Mouse (Mus musculus): ENCODE data around the gene Siglec1. TPM values are rescaled to one million over a fixed set of nuclear protein-coding genes. Genes with fewer than 3 reads are reported as not detected.
"Not testable (repeated sequence)": the region's sequence is repeated elsewhere in the genome, so short reads cannot be mapped to it uniquely, and the experiment has no call there.

Gene Siglec1
- polyA plus RNA-seq, 1 experiment from 2014 or later = 0.13 TPM

DNA sequence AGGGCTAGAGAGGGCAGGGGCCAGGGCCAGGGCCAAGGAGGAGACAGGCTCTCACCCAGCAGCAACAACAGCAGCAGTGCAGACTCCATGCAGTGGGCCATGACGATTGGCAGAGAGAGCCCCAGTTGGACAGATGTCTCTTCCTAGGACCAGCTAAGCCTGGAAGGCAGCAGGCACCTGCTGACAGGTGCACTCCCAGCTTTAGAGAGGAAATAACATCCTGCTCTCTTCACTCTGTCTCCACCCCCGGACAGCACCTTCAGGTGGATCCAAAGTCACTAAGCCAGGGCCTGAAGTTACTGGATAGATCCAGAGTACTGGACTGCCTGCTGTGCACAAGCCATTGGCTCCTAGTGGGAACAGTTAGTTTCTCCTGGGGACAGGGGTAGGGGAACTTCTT lies 43.6 kb downstream of the Siglec1 start, which contains the start of gene Gfra4:
Gene Gfra4 (minus strand): TSS at position 101 of the 400 bp plus-strand sequence.
- H3K4me3 ChIP-seq = peak within 1 kb of the TSS; percentile 55
- no peak for ATAC-seq (ENCODE audit: low read depth)

DNA sequence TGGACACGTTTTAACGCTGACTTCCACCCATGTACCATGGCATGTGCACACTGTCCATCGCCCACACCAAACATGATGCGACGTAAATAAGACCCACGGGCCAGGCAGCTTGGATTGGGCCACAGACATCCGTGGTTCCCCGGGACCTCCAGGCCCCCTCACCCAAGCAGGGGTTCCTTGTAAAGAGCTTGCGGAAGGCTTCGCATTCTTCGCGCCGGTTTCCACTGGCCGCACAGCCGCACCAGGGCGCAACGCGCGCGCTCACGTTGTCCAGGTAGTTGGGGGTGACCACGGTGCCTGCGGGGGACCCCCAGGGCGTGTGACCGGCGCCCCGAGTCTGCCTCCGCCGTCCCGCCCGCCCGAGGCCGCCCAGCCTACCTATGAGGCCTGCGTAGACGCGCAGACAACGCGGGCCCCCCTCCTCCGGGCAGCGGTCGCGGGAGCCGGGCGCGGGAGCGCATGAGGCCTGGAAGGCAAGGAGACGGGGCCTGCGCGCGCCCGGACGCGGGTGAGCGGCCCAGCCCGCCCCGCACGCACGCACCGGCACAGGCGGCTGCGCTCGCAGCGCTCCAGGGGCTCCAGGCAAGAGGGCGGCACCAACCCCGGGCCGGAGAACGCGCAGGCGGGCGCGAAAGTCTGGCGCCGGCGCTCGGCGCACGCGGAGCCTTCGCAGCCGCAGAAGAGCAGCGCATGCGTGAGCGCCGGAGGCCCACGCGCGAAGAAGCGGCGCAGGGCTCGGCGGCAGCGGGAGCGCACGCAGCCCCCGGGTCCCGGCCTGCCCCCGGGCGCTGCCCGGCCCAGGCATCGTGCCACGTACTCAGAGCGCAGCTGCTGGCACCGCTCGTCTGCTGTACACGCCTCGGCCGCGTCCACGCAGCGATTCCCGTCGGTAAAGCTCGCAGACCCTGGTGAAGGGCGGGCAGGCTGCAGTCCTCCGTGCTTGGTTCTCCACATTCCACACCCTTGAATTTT lies 45.4 kb downstream of the Siglec1 start:
- Histone ChIP-seq H3K27ac (replicated peaks) (peak overlapping the region; percentile 61), H3K36me3 (no peaks in the 10 kb centered on the region), H3K27me3 (peaks cover 54% of the 10 kb centered on the region), H3K9me3 (no peaks in the 10 kb centered on the region), H3K4me3 (peak overlapping the region; percentile 55), H3K9ac (peak overlapping the region; percentile 79), H3K4me1 (replicated peaks) (peaks cover 19% of the 10 kb centered on the region), H3K4me2 (peak overlapping the region; percentile 78)
- 3% methylated on average over 101 of the region's 115 CpGs for WGBS
- peak; percentile 87 for ATAC-seq (ENCODE audit: low read depth)

More for the DNA sequence above, 43.6 kb downstream of the Siglec1 start, which contains the start of gene Gfra4:
- no peak within 1 kb of the TSS for H3K27ac ChIP-seq (replicated peaks)
- peaks cover 52% of the 10 kb centered on the region for H3K27me3 ChIP-seq
- 81% methylated on average over 2 of the region's 2 CpGs for WGBS
- peaks cover 19% of the 10 kb centered on the region for H3K4me1 ChIP-seq (replicated peaks)
- H3K4me2 ChIP-seq = peak within 1 kb of the TSS; percentile 78
- H3K9ac ChIP-seq = peak within 1 kb of the TSS; percentile 79
- no peaks in the 10 kb centered on the region for H3K9me3 ChIP-seq
- no peaks in the 10 kb centered on the region for H3K36me3 ChIP-seq

- no peak overlapping the region for H3K9ac ChIP-seq
- H3K27me3 ChIP-seq = peaks cover 54% of the 10 kb centered on the region
- no peak for ATAC-seq (ENCODE audit: low read depth)
- H3K4me3 ChIP-seq = no peak overlapping the region
- no peaks in the 10 kb centered on the region for H3K9me3 ChIP-seq
- H3K4me2 ChIP-seq = no peak overlapping the region
- 85% methylated on average over 5 of the region's 5 CpGs for WGBS
- no peaks in the 10 kb centered on the region for H3K36me3 ChIP-seq
- peaks cover 19% of the 10 kb centered on the region for H3K4me1 ChIP-seq (replicated peaks)
- no peak overlapping the region for H3K27ac ChIP-seq (replicated peaks)
These were observed 47.9 kb downstream of the Siglec1 start for GRCm38 (mm10) chr2:131038675-131039074.

DNA sequence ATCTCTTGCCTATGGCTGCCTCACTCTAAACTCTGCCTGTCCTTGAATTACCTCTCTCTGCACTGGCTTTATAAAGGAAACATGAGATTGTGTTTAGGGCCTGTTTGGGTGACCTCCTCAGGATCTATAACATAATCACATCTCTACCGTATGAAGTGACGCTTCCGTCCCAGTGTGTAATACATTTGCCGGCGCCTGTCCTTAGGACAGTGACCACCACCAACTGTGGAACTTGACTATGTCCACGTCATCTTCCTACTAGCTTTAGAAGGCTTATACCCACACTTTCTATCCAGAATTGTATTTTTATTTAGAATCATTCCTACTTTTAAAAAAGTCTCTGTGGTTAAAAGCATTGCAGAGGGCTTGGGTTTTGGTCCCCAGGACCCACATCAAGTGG lies 48.4 kb downstream of the Siglec1 start:
- Histone ChIP-seq H3K36me3 (no peaks in the 10 kb centered on the region), H3K4me2 (no peak overlapping the region), H3K27me3 (peaks cover 51% of the 10 kb centered on the region), H3K4me3 (no peak overlapping the region), H3K4me1 (replicated peaks) (peaks cover 19% of the 10 kb centered on the region), H3K9ac (no peak overlapping the region), H3K27ac (replicated peaks) (no peak overlapping the region), H3K9me3 (no peaks in the 10 kb centered on the region)
- 93% methylated on average over 6 of the region's 6 CpGs for WGBS
- no peak for ATAC-seq (ENCODE audit: low read depth)

GRCm38 (mm10) chr2:131037226-131037990 lies 49.2 kb downstream of the Siglec1 start:
- H3K4me2 ChIP-seq = no peak overlapping the region
- H3K4me1 ChIP-seq (replicated peaks) = peaks cover 19% of the 10 kb centered on the region
- no peak overlapping the region for H3K27ac ChIP-seq (replicated peaks)
- WGBS = 67% methylated on average over 17 of the region's 17 CpGs
- H3K9me3 ChIP-seq = no peaks in the 10 kb centered on the region
- peaks cover 43% of the 10 kb centered on the region for H3K27me3 ChIP-seq
- no peaks in the 10 kb centered on the region for H3K36me3 ChIP-seq
- no peak for ATAC-seq (ENCODE audit: low read depth)
- H3K9ac ChIP-seq = no peak overlapping the region
- no peak overlapping the region for H3K4me3 ChIP-seq

- H3K4me2 ChIP-seq = no peak overlapping the region
- peaks cover 37% of the 10 kb centered on the region for H3K27me3 ChIP-seq
- H3K9me3 ChIP-seq = no peaks in the 10 kb centered on the region
- H3K9ac ChIP-seq = no peak overlapping the region
- H3K4me3 ChIP-seq = no peak overlapping the region
- peaks cover 16% of the 10 kb centered on the region for H3K4me1 ChIP-seq (replicated peaks)
- no peak for ATAC-seq (ENCODE audit: low read depth)
- no peaks in the 10 kb centered on the region for H3K36me3 ChIP-seq
- H3K27ac ChIP-seq (replicated peaks) = no peak overlapping the region
These were observed 49.8 kb downstream of the Siglec1 start for GRCm38 (mm10) chr2:131036757-131037156.

- 82% methylated on average over 2 of the region's 2 CpGs for WGBS
- Histone ChIP-seq H3K27me3 (peaks cover 33% of the 10 kb centered on the region), H3K36me3 (no peaks in the 10 kb centered on the region), H3K4me2 (no peak overlapping the region), H3K9me3 (no peaks in the 10 kb centered on the region), H3K9ac (no peak overlapping the region), H3K4me1 (replicated peaks) (peaks cover 12% of the 10 kb centered on the region), H3K27ac (replicated peaks) (no peak overlapping the region), H3K4me3 (no peak overlapping the region)
- no peak for ATAC-seq (ENCODE audit: low read depth)
These were observed 50.2 kb downstream of the Siglec1 start for GRCm38 (mm10) chr2:131036343-131036742.

DNA sequence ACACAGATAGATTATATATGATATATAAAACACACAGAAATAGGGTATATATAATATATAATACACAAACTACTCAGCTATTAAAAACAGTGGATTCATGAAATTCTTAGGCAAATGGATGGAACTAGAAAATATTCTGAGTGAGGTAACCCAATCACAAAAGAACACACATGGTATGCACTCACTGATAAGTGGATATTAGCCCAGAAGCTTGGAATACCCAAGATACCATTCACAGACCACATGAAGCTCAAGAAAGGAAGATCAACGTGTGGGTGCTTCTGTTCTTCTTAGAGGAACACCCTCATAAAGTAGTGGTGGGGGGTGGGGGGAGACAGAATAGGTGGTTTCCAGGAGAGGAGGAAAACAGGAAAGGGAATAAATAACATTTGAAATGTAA lies 55.2 kb downstream of the Siglec1 start:
- not testable (repeated sequence) for ATAC-seq (ENCODE audit: low read depth); H3K27ac ChIP-seq (replicated peaks); H3K27me3 ChIP-seq; H3K9ac ChIP-seq; H3K4me2 ChIP-seq; H3K4me3 ChIP-seq; H3K4me1 ChIP-seq (replicated peaks); H3K9me3 ChIP-seq
- H3K36me3 ChIP-seq = peaks cover 18% of the 10 kb centered on the region
- WGBS = 75% methylated on average over 1 of the region's 1 CpGs

DNA sequence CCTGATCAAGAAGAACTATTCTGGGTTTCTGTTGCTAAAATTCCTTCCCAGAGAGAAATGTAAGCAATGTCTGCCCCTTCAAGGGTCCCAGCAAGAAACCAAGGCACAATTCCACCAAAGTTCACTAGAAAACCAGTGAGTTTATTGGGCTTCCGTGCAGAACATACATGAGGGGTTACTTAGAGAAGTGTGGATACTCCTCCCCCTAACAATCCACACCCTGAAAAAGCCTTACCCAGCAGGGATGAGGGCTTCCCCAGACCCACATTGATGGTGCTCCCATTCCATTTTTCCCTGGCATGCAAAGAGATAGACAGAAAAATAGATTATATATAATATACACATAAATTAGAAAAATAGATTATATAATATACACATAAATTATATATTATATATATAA lies 55.6 kb downstream of the Siglec1 start:
- H3K27me3 ChIP-seq = no peaks in the 10 kb centered on the region
- peaks cover 22% of the 10 kb centered on the region for H3K36me3 ChIP-seq
- no peaks in the 10 kb centered on the region for H3K9me3 ChIP-seq
- H3K4me2 ChIP-seq = no peak overlapping the region
- 81% methylated on average over 1 of the region's 1 CpGs for WGBS
- H3K27ac ChIP-seq (replicated peaks) = no peak overlapping the region
- H3K9ac ChIP-seq = no peak overlapping the region
- ATAC-seq (ENCODE audit: low read depth) = no peak
- H3K4me1 ChIP-seq (replicated peaks) = no peaks in the 10 kb centered on the region
- no peak overlapping the region for H3K4me3 ChIP-seq

DNA sequence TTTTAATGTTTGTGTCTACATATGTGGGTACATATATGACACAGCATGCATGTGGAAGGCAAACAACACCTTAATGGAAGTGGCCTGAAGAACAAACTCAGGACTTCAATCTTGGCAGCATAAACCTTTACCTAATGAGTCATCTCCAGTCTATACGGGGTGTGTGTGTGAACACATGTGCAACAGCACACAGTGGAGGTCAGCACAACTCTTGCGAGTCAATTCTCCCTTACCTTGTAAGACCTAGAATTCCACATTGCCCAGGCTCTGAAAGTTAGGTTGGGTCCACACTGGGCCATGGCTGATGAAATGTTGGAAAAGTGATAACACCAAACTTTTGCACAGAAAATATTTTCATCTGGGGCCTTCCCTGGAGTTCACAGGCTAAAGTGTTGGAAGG lies 56.0 kb downstream of the Siglec1 start:
- H3K27me3 ChIP-seq = no peaks in the 10 kb centered on the region
- peaks cover 26% of the 10 kb centered on the region for H3K36me3 ChIP-seq
- no peak overlapping the region for H3K4me3 ChIP-seq
- no peaks in the 10 kb centered on the region for H3K4me1 ChIP-seq (replicated peaks)
- no peak overlapping the region for H3K9ac ChIP-seq
- ATAC-seq (ENCODE audit: low read depth) = no peak
- H3K27ac ChIP-seq (replicated peaks) = no peak overlapping the region
- 93% methylated on average over 2 of the region's 2 CpGs for WGBS
- no peak overlapping the region for H3K4me2 ChIP-seq
- H3K9me3 ChIP-seq = no peaks in the 10 kb centered on the region

DNA sequence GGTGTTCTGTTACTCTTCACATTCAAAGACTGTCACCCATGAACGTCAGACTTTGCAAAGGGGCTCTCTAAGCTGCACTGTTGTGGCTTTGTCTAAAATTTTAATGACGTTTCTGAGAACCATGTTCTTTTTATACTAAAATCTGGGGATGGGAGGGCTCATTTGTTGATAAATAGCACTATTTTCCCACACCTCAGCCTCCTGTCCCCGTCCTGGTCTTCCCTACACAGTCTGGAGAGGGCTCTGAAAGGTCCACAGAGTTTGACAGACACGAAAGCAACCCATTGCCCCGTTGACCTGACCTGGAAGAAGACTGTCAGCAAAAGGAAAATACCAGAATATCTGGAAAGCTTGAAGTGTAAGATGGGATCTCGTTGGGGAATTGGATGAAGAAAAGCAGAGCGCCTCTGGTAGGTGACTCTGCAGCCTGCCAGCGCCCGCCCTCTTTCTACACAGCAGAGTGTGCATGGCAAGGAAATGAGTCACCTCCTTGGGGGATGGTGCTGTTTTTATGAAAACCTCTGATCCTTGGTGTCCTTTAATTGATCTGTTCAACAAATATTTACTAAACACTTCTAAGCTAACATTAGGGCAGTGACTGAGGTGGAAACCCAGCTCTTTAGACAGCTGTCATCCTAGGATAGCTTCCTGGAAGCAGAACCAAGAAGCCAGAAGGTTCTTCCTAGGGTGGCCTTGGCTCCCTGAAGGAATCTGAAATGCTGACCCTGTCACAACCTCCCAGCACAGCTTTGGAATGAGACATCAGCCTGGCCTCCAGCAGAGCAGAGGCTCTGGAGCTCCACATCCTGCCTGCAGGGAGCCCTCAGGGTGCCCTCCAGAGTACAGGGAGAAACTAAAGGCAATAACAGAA lies 57.3 kb downstream of the Siglec1 start:
- Histone ChIP-seq H3K9ac (no peak overlapping the region), H3K4me2 (no peak overlapping the region), H3K9me3 (no peaks in the 10 kb centered on the region), H3K27me3 (no peaks in the 10 kb centered on the region), H3K4me1 (replicated peaks) (no peaks in the 10 kb centered on the region), H3K4me3 (no peak overlapping the region), H3K27ac (replicated peaks) (no peak overlapping the region), H3K36me3 (peaks cover 38% of the 10 kb centered on the region)
- no peak for ATAC-seq (ENCODE audit: low read depth)
- 86% methylated on average over 9 of the region's 9 CpGs for WGBS
